ENCODE assay signal across 30 mouse cellular contexts in genomic region chr13:104869907-104870306, GRCm38 (mm10). TPM values are rescaled to one million over a fixed set of nuclear protein-coding genes. Genes with fewer than 3 reads are reported as not detected.
DNase-seq lines count a peak whose midpoint lies in the region; ATAC-seq lines count a peak whose summit lies in the region.
"Had no signal": no experiment of that assay in that cellular context is flagged by ENCODE, and none has a peak within 500 bp of the region (broad histone marks: within the 10 kb centered on the region; RNA-seq: fewer than 3 reads in every experiment).

No protein-coding gene starts in this region.

- peak; percentile 96 for ATAC-seq in frontal cortex, adult (ENCODE audit: low TSS enrichment)
- ATAC-seq in midbrain, embryonic 11.5 days (ENCODE audit: low FRiP score): no peak
- no peak for ATAC-seq in midbrain, embryonic 13.5 days
- ATAC-seq: activated CD4-positive, CD25-positive, alpha-beta regulatory T cell, adult 4 months; forebrain, embryonic 14.5 days; forebrain, embryonic 16.5 days; Patski had no signal

- WGBS in midbrain, embryonic 11.5 days: 95% methylated on average over 2 of the region's 2 CpGs
- WGBS in midbrain, embryonic 13.5 days: 84% methylated on average over 2 of the region's 2 CpGs

- no peak for DNase-seq in frontal cortex, postnatal 14 days (ENCODE audit: low spot score in 2 of 2)
- peak; percentile 23 for DNase-seq in midbrain, embryonic 11.5 days (ENCODE audit: low spot score, missing footprints)
- peak; percentile 56 for DNase-seq in 3T3-L1 (ENCODE audit: low read depth, low spot score)
- peak; percentile 64 for DNase-seq in brain, adult 2 months (ENCODE audit: low read depth, low spot score)
- DNase-seq in urinary bladder, postnatal 36 days (ENCODE audit: low spot score in 2 of 2): no peak
- no peak for DNase-seq in heart, postnatal 4 days
- DNase-seq: adrenal gland, adult 8-10 months; adrenal gland, postnatal 14 days; adrenal gland, postnatal 36 days; cerebellum, adult 11 months; cerebellum, adult 18-20 months; cerebellum, adult 8-10 months; cerebellum, adult 9-11 months; cerebellum, postnatal 36 days; embryo, embryonic 11 days had no signal

- no peaks in the 10 kb centered on the region for H3K9me3 ChIP-seq in midbrain, embryonic 11.5 days (ENCODE audit: control insufficient read depth, low read length)
- no peaks in the 10 kb centered on the region for H3K9me3 ChIP-seq in midbrain, embryonic 13.5 days
- H3K9me3 ChIP-seq: embryonic facial prominence, embryonic 13.5 days; embryonic facial prominence, embryonic 15.5 days; forebrain, embryonic 10.5 days; forebrain, embryonic 12.5 days had no signal

- no peak overlapping the region for H3K4me3 ChIP-seq in midbrain, embryonic 11.5 days (ENCODE audit: low read depth, low read length)
- H3K4me3 ChIP-seq in midbrain, embryonic 13.5 days (replicated peaks): no peak overlapping the region
- H3K4me3 ChIP-seq: embryonic facial prominence, embryonic 13.5 days; embryonic facial prominence, embryonic 15.5 days; erythroblast, embryonic 14.5 days; forebrain, embryonic 10.5 days; forebrain, embryonic 12.5 days had no signal

- H3K4me1 ChIP-seq in midbrain, embryonic 11.5 days (ENCODE audit: control insufficient read depth, insufficient read depth, low read length): no peaks in the 10 kb centered on the region
- no peaks in the 10 kb centered on the region for H3K4me1 ChIP-seq in midbrain, embryonic 13.5 days (replicated peaks)
- H3K4me1 ChIP-seq: embryonic facial prominence, embryonic 15.5 days; forebrain, embryonic 10.5 days; forebrain, embryonic 12.5 days had no signal

- no peaks in the 10 kb centered on the region for H3K36me3 ChIP-seq in midbrain, embryonic 11.5 days (ENCODE audit: control insufficient read depth, insufficient read depth, low read length)
- H3K36me3 ChIP-seq in midbrain, embryonic 13.5 days: no peaks in the 10 kb centered on the region
- H3K36me3 ChIP-seq: embryonic facial prominence, embryonic 13.5 days; embryonic facial prominence, embryonic 15.5 days; forebrain, embryonic 10.5 days; forebrain, embryonic 12.5 days had no signal

- no peak overlapping the region for H3K9ac ChIP-seq in midbrain, embryonic 11.5 days (ENCODE audit: low read length)
- H3K9ac ChIP-seq in midbrain, embryonic 13.5 days (replicated peaks): no peak overlapping the region
- H3K9ac ChIP-seq: embryonic facial prominence, embryonic 13.5 days; embryonic facial prominence, embryonic 15.5 days; forebrain, embryonic 12.5 days had no signal

- H3K4me2 ChIP-seq in midbrain, embryonic 11.5 days: no peak overlapping the region
- no peak overlapping the region for H3K4me2 ChIP-seq in midbrain, embryonic 13.5 days (replicated peaks)
- H3K4me2 ChIP-seq: embryonic facial prominence, embryonic 13.5 days; embryonic facial prominence, embryonic 15.5 days; forebrain, embryonic 12.5 days had no signal

- H3K27me3 ChIP-seq in midbrain, embryonic 11.5 days (ENCODE audit: control insufficient read depth, insufficient read depth, low read length): no peaks in the 10 kb centered on the region
- H3K27me3 ChIP-seq in midbrain, embryonic 13.5 days: peaks cover 5% of the 10 kb centered on the region
- H3K27me3 ChIP-seq: embryonic facial prominence, embryonic 13.5 days; embryonic facial prominence, embryonic 15.5 days had no signal

- no peak overlapping the region for H3K27ac ChIP-seq in midbrain, embryonic 11.5 days (ENCODE audit: low read depth, low read length)
- H3K27ac ChIP-seq in midbrain, embryonic 13.5 days: no peak overlapping the region
- H3K27ac ChIP-seq: embryonic facial prominence, embryonic 13.5 days; embryonic facial prominence, embryonic 15.5 days; forebrain, embryonic 10.5 days; forebrain, embryonic 12.5 days had no signal

RNA-seq across cellular contexts. Expression of gene Shisal2b, which starts 6.2 kb away (rescaled TPM):
- polyA plus RNA-seq in midbrain, embryonic 11.5 days (2014; fragmentation: Nextera tagmentation; extraction: Ambion mirVana): 0.37 and 0.70 TPM in 2 replicates
- polyA plus RNA-seq in midbrain, embryonic 13.5 days (2015; fragmentation: Nextera tagmentation; extraction: Ambion mirVana): 0.71 and 1.0 TPM in 2 replicates
- under 1 TPM; 0.20 to 0.38 TPM for total RNA-seq in heart, postnatal 4 days (2021)
- total RNA-seq: adrenal gland, adult 18-20 months; adrenal gland, adult 8-10 months; adrenal gland, postnatal 14 days; adrenal gland, postnatal 36 days; common myeloid progenitor, adult 5-6 weeks; MEL had no signal
- polyA plus RNA-seq: C2C12; embryonic facial prominence, embryonic 13.5 days; erythroblast, embryonic 14.5 days; forebrain, embryonic 12.5 days had no signal

RNA-seq across cellular contexts. Expression of gene Cwc27, which starts 53.0 kb away (rescaled TPM):
- 30.7 and 32.1 TPM in 2 replicates for polyA plus RNA-seq in midbrain, embryonic 11.5 days (2014; fragmentation: Nextera tagmentation; extraction: Ambion mirVana)
- 26.4 and 37.2 TPM in 2 replicates for polyA plus RNA-seq in midbrain, embryonic 13.5 days (2015; fragmentation: Nextera tagmentation; extraction: Ambion mirVana)
- total RNA-seq in heart, postnatal 4 days (2021): 10 to 100 TPM; 23.1 to 25.5 TPM

Comparison
In these comparisons a context has a peak if more than half of its experiments do, and no peak if none do; other contexts are left out.
1. DNase-seq: peak in midbrain, embryonic 11.5 days (single experiment), 3T3-L1 (single experiment) and brain, adult 2 months (single experiment); none in frontal cortex, postnatal 14 days (0 of 2), urinary bladder, postnatal 36 days (0 of 2) and heart, postnatal 4 days (single experiment).